Mouse (Mus musculus): Measurements from ENCODE around the gene Gm5134. TPM values are rescaled to one million over a fixed set of nuclear protein-coding genes. Genes with fewer than 3 reads are reported as not detected.

Gm5134 gene
- 0.14 and 0.25 TPM in 2 replicates for polyA plus RNA-seq (2012; rRNA removed)

GRCm38 (mm10) chr10:75954381-75954811, at the start of gene Gm5134:
Gm5134 (plus strand) TSS chr10:75954514.

GRCm38 (mm10) chr10:75921026-75921725, 33.1 kb upstream of the Gm5134 start, which contains the start of gene Smarcb1:
Smarcb1 (minus strand) TSS chr10:75921617.

DNA sequence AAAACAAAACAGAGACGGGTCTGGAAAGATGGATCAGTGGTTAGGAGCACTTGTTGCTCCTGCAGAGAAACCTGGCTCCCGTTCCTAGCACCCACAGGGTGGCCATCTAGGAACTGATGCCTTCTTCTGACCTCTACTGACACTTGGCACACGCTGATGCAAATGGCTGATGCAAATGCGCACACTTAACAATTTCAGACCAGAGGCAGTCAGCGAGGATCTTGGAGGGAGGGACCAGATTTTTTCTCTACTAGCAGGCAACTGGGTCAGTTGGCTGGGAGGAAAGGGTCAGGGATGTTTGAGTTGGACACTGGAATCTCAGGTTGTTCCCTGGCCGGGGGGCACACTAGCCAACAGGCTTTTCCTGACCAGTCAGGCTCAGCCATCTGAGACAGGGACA, 21.4 kb upstream of the Gm5134 start, which contains the start of gene Chchd10:
Gene Chchd10 (plus strand): TSS at position 240 of the 400 bp plus-strand sequence.

DNA sequence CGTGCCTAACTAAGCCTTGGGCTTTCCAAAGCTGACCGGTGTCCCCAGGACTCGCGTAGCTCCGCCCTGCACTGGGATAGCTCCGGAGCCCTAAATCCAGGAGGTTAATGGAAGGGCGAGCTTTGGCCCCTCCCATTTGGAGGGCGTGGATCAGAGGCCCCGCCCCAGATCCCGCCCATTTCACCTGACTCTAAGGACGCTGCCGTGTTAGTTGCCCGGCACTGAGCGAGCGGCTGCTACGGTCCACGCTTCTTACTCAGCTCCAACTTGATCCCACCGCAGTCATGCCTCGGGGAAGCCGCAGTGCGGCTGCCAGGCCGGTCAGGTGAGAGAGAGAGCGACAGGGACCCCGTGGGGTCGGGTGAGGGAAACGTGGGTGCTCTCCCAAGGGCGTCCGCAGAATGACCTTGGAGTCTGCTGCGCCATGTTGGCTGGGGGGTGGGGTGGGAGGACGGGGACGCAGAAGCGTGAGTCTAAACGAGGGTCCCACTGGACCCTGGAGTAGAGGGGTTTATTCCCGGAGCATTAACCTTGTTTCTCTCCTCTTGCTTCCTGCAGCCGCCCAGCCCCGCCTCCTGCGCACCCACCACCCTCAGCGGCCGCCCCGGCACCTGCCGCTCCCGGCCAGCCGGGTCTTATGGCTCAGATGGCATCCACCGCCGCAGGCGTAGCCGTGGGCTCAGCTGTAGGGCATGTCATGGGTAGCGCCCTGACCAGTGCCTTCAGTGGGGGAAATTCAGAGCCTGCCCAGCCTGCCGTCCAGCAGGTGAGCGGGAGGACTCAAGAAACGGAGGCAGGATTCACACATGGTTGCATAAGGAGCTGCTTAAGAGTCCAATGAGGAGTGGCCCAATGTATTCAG, 18.4 kb upstream of the Gm5134 start, which contains the start of gene Mmp11:
Gene Mmp11 (minus strand): TSS at position 817 of the 862 bp plus-strand sequence.

GRCm38 (mm10) chr10:75940520-75940919, 13.8 kb upstream of the Gm5134 start, which contains the start of gene Gm867:
Gm867 (minus strand) TSS chr10:75940672.

DNA sequence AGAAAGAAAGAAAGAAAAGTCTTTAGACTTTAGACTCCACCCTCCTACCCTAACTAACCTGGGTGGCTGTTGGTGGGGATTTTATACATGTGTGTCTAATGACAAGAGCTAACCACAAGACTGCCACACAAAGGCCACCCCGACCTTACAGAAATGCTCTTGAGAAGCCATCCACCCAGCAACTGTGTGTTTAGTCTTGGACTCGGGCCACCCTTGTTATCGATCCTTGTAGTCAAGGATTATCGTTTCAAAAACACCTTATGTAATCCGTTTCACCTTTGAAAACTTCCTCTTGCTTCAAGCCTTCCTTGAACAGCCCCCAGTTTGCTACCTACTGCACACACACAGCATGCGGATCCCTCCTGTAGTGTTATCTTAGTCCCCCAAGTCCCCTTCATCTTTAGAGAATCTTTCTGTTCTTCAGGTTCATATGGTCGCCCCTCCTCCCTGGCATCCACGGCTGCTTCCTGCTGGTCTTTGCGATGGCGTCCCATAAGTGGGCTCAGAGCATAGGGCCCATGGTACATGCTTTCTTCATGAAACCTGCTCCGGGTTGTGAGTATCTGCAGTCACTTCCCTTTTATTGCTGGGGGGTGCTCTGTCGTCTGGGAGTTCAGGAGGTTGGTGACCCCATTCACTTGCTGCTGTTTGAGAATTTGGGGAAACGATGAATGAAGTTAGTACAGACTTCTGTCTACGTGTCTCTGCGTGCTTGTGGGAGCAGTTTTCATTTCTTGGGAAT, 11.4 kb upstream of the Gm5134 start, which contains the start of gene Vpreb3:
Gene Vpreb3 (plus strand): TSS at position 322 of the 742 bp plus-strand sequence.

GRCm38 (mm10) chr10:76032402-76033118, 78.2 kb downstream of the Gm5134 start, which contains the start of gene Zfp280b:
Zfp280b (plus strand) TSS chr10:76032650.

Other genes with a start within 250 kb of the Gm5134 start
- 88.4 and 103 TPM in 2 replicates for gene Cabin1, start 190.2 kb upstream of the Gm5134 start, polyA plus RNA-seq (2012; rRNA removed)
- gene Ddt, start 181.1 kb upstream of the Gm5134 start, polyA plus RNA-seq (2012; rRNA removed) = 54.5 and 72.3 TPM in 2 replicates
- gene Gm20441, start 173.6 kb upstream of the Gm5134 start, polyA plus RNA-seq (2012; rRNA removed) = 0.26 TPM in 1 of 2 replicates, not detected in the other
- gene Gstt3, start 173.1 kb upstream of the Gm5134 start, polyA plus RNA-seq (2012; rRNA removed) = 21.2 and 24.0 TPM in 2 replicates
- 91.9 and 118 TPM in 2 replicates for gene Gstt1, start 155.9 kb upstream of the Gm5134 start, polyA plus RNA-seq (2012; rRNA removed)
- not detected in 2 replicates for gene Gstt4, start 132.0 kb upstream of the Gm5134 start, polyA plus RNA-seq (2012; rRNA removed)
- gene Gstt2, start 117.1 kb upstream of the Gm5134 start, polyA plus RNA-seq (2012; rRNA removed) = 128 and 153 TPM in 2 replicates
- 3,406 and 5,173 TPM in 2 replicates for gene Mif, start 94.3 kb upstream of the Gm5134 start, polyA plus RNA-seq (2012; rRNA removed)
- gene Derl3, start 61.1 kb upstream of the Gm5134 start, polyA plus RNA-seq (2012; rRNA removed) = 448 and 721 TPM in 2 replicates
- gene Smarcb1, start 32.9 kb upstream of the Gm5134 start, polyA plus RNA-seq (2012; rRNA removed) = 79.8 and 80.7 TPM in 2 replicates
- 1,064 and 1,290 TPM in 2 replicates for gene Chchd10, start 21.4 kb upstream of the Gm5134 start, polyA plus RNA-seq (2012; rRNA removed)
- gene Mmp11, start 18.0 kb upstream of the Gm5134 start, polyA plus RNA-seq (2012; rRNA removed) = 410 and 417 TPM in 2 replicates
- 16.5 and 18.1 TPM in 2 replicates for gene Gm867, start 13.8 kb upstream of the Gm5134 start, polyA plus RNA-seq (2012; rRNA removed)
- gene Vpreb3, start 11.5 kb upstream of the Gm5134 start, polyA plus RNA-seq (2012; rRNA removed) = 83.7 and 92.0 TPM in 2 replicates
- gene Zfp280b, start 78.1 kb downstream of the Gm5134 start, polyA plus RNA-seq (2012; rRNA removed) = 18.8 and 24.1 TPM in 2 replicates
- 1.1 and 5.2 TPM in 2 replicates for gene Slc5a4b, start 156.4 kb downstream of the Gm5134 start, polyA plus RNA-seq (2012; rRNA removed)
- 2.5 and 4.0 TPM in 2 replicates for gene Slc5a4a, start 192.9 kb downstream of the Gm5134 start, polyA plus RNA-seq (2012; rRNA removed)

Data from ovary, adult 2 months (tissue).